Mouse (Mus musculus): ENCODE data around the gene Col24a1.

- TF ChIP-seq CTCF (IDR thresholded peaks at IDR 0.05; ENCODE audit: low read depth), result no peak
- TF ChIP-seq EP300 (IDR thresholded peaks at IDR 0.05; ENCODE audit: low read depth), result no peak
These were observed 206.6 kb downstream of the Col24a1 start for GRCm38 (mm10) chr3:145498893-145499292.
